Mouse (Mus musculus) limb, embryonic 14.5 days (tissue): ENCODE results near the gene Klhl1. TPM values are rescaled to one million over a fixed set of nuclear protein-coding genes. Genes with fewer than 3 reads are reported as not detected.
"Not testable (repeated sequence)": the region's sequence is repeated elsewhere in the genome, so short reads cannot be mapped to it uniquely, and the experiment has no call there.

Experiments used
- ATAC-seq: fragments of 200-750 bp; cut with Nextera tagmentation; 2 replicates; pipeline ENCODE4 v1.8.0; 2017; ENCODE audit warnings: low read depth, moderate number of reproducible peaks, moderate TSS enrichment; ENCODE audit not compliant: low FRiP score
- DNase-seq: peaks from one replicate; pipeline ENCODE4 v3.0.0-alpha.2; 2015; ENCODE audit warnings: low spot score
- H3K27ac ChIP-seq: fragments of 300-500 bp; sonication (generic); replicated peaks from 2 replicates; pipeline ENCODE4 v1.5.1; 2014; ENCODE audit warnings: low read depth, mild to moderate bottlenecking, low read length, moderate library complexity, mixed read lengths
- H3K27me3 ChIP-seq: fragments of 300-500 bp; sonication (generic); 2 replicates; pipeline ENCODE4 v1.6.1; 2014; ENCODE audit warnings: low read length, mixed read lengths; ENCODE audit not compliant: control insufficient read depth, insufficient read depth
- H3K36me3 ChIP-seq: fragments of 300-500 bp; sonication (generic); 2 replicates; pipeline ENCODE4 v1.6.1; 2014; ENCODE audit warnings: mild to moderate bottlenecking, low read length, moderate library complexity, mixed read lengths; ENCODE audit not compliant: control insufficient read depth, insufficient read depth
- H3K4me1 ChIP-seq: fragments of 300-500 bp; sonication (generic); 2 replicates; pipeline ENCODE4 v1.6.1; 2014; ENCODE audit warnings: antibody characterized with exemption, low read length, mixed read lengths; ENCODE audit not compliant: control insufficient read depth, insufficient read depth
- H3K4me2 ChIP-seq: fragments of 300-500 bp; sonication (generic); replicated peaks from 2 replicates; pipeline ENCODE4 v1.6.1; 2014; ENCODE audit warnings: low read depth, mild to moderate bottlenecking, low read length, moderate library complexity; ENCODE audit not compliant: severe bottlenecking
- H3K4me3 ChIP-seq: fragments of 300-500 bp; sonication (generic); replicated peaks from 2 replicates; pipeline ENCODE4 v1.5.1; 2014; ENCODE audit warnings: low read length
- H3K9ac ChIP-seq: fragments of 300-500 bp; sonication (generic); 2 replicates; pipeline ENCODE4 v1.6.1; 2014; ENCODE audit warnings: mild to moderate bottlenecking, low read depth, low read length, moderate library complexity; ENCODE audit not compliant: severe bottlenecking
- H3K9me3 ChIP-seq: fragments of 300-500 bp; sonication (generic); 2 replicates; pipeline ENCODE4 v1.6.1; 2016; ENCODE audit warnings: low read length; ENCODE audit not compliant: control insufficient read depth
- POLR2A ChIP-seq: fragments of 200-500 bp; IDR thresholded peaks from 2 replicates; pipeline ENCODE4 v1.8.0; 2012; ENCODE audit warnings: inconsistent platforms, mild to moderate bottlenecking, moderate library complexity, borderline replicate concordance; ENCODE audit not compliant: insufficient read depth, insufficient read length; ENCODE audit errors: extremely low read depth
- WGBS: fragments of 180-500 bp; shearing (Covaris S2); extraction: QIAGEN DNeasy Blood & Tissue Kit; methylation state at CpG from one replicate; pipeline ENCODE4 v1.1.7; 2014; 5-methylcytosine and 5-hydroxymethylcytosine counted together
- polyA plus RNA-seq, 2 experiments: library from polyadenylated mRNA; depleted of rRNA in 1 of 2; stranded (reverse) in 1 of 2; unstranded in 1 of 2; fragments of >200 nt; fragmentation: Nextera tagmentation in 1 of 2; extraction: Ambion mirVana in 1 of 2; gene quantifications; 2 replicates each; pipeline versions ENCODE4 v1.2.1 to v1.2.3; 2012 to 2014

Klhl1 gene
- polyA plus RNA-seq, 2 experiments: 0.12 to 0.14 TPM

DNA sequence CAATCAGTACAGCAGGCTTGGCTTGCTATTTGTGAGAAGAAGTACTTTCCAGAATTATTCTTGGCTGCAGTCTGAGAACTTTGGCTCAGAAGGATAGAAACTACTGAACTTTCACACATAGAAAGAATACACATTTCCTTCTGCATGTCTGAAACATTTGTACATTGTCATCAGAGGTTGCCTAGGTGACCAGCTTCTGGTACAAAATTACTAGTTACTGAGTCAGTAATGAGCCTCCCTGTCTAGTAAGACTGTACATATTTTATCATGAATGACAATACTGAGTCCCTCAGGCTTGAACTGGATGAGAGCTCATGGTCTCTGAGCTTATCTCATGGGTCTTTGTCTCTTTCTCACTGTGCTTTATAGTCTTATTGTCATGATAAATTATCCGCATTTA lies 170.7 kb downstream of the Klhl1 start:
- H3K4me3 ChIP-seq: no peak overlapping the region
- DNase-seq (no peak), ATAC-seq (no peak)
- no peak overlapping the region for H3K4me2 ChIP-seq
- 87% methylated on average over 1 of the region's 1 CpGs for WGBS
- H3K36me3 ChIP-seq: no peaks in the 10 kb centered on the region
- no peaks in the 10 kb centered on the region for H3K27me3 ChIP-seq
- no peak for TF ChIP-seq POLR2A
- no peak overlapping the region for H3K9ac ChIP-seq
- no peaks in the 10 kb centered on the region for H3K9me3 ChIP-seq
- no peaks in the 10 kb centered on the region for H3K4me1 ChIP-seq
- no peak overlapping the region for H3K27ac ChIP-seq

DNA sequence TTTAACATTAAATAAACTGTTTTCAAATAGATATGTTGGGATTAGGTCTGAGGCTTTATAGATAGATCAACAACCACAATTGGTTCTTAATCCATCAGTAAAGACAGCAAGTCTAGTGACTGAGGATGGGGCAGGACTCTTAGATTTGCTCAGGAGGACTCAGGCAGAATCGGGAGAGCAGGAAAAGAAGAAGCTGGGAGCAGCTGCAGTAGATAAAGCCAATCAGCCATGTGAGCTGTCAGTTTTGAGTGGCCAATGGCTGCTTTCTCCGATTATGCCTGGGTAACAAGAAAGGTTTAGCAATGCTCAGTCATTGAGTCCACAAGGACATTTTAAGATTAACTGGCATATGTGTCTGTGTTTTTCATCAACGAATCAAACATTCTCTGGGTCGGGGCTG lies 187.8 kb downstream of the Klhl1 start:
- no peak overlapping the region for H3K4me3 ChIP-seq
- no peaks in the 10 kb centered on the region for H3K27me3 ChIP-seq
- no peak overlapping the region for H3K27ac ChIP-seq
- no peak overlapping the region for H3K4me2 ChIP-seq
- H3K9ac ChIP-seq: no peak overlapping the region
- ATAC-seq (no peak), DNase-seq (no peak)
- H3K9me3 ChIP-seq: no peaks in the 10 kb centered on the region
- H3K4me1 ChIP-seq: no peaks in the 10 kb centered on the region
- no peaks in the 10 kb centered on the region for H3K36me3 ChIP-seq
- WGBS: 69% methylated on average over 4 of the region's 4 CpGs
- TF ChIP-seq POLR2A: no peak

DNA sequence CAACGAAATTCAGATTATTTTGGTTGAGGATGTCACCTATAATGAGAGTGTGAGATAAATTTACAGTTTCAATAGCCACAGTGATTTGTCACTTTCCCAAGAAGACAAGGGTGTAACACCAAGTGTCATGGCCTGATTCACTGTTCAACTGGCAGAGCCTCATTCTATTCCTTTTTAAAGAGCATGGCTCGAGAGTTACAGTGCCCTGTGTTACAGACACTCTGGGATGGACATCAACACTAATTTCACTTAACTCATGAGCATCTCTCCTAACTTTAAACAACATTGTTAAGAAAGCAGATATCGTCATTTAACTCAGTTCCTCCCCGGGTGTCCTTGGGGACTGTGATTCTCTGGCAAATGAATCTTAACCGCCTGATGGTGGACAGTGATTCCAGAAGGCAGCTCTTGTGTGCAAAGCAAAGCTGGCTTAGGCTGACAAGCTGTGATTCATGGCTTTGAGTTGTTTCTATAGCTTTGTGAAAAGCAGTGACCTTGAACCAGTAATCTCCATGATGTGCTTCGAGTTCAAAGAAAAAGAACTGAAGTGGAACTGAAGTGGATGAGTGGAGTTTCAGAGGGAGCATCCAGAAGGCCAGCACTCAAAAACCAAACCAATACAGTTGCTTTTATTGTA lies 301.0 kb downstream of the Klhl1 start:
- Histone ChIP-seq H3K4me1 (no peaks in the 10 kb centered on the region), H3K4me2 (no peak overlapping the region), H3K27ac (no peak overlapping the region), H3K9me3 (no peaks in the 10 kb centered on the region), H3K36me3 (no peaks in the 10 kb centered on the region), H3K27me3 (no peaks in the 10 kb centered on the region), H3K9ac (no peak overlapping the region), H3K4me3 (no peak overlapping the region)
- DNase-seq: no peak
- ATAC-seq: no peak
- TF ChIP-seq POLR2A: no peak
- 74% methylated on average over 6 of the region's 6 CpGs for WGBS

DNA sequence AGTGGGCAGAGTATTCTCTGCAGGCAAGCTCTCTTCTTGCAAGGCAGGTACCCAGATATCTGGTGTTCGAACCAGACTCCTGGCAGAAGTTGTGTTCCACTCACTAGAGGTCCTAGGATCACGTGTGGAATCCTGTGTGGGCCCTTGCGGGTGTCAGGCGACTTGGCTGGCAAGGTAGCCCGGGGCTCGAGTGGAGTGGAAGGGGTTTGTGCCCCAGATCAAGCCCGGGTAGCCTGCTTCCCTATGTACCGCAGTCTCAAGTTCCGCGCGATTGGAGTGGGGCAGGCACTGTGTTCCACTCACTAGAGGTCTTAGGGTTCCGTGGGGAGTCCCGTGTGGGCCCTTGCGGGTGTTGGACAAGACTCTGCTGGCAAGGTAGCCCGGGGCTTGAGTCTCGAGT lies 324.1 kb downstream of the Klhl1 start:
- ATAC-seq, H3K4me2 ChIP-seq, H3K9me3 ChIP-seq, H3K9ac ChIP-seq, H3K36me3 ChIP-seq, H3K27ac ChIP-seq, H3K4me1 ChIP-seq, H3K27me3 ChIP-seq, DNase-seq, H3K4me3 ChIP-seq: not testable (repeated sequence)
- WGBS: 89% methylated on average over 14 of the region's 16 CpGs

DNA sequence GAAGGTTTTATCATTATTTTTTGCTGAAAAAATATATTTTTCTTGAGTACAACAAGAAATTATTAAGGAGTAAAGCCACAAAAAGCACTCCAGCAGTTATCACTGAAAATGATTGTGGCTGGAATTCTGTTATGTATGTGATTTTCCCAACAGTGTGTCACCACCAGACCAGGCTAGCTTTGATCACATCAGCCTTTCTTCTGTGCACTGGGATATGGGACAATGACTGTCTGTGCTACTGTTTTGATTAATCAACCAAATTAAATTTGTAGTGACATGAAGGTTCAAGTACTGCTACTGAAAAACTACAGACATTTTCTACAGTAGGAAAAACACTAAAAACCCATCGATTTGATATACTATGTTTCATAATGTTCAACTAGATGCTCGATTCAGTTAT lies 344.4 kb downstream of the Klhl1 start:
- no peak for TF ChIP-seq POLR2A
- WGBS: 82% methylated on average over 2 of the region's 2 CpGs
- no peak overlapping the region for H3K27ac ChIP-seq
- no peaks in the 10 kb centered on the region for H3K9me3 ChIP-seq
- no peak overlapping the region for H3K4me2 ChIP-seq
- no peaks in the 10 kb centered on the region for H3K4me1 ChIP-seq
- no peak overlapping the region for H3K4me3 ChIP-seq
- ATAC-seq (no peak), DNase-seq (no peak)
- H3K9ac ChIP-seq: no peak overlapping the region
- H3K27me3 ChIP-seq: no peaks in the 10 kb centered on the region
- H3K36me3 ChIP-seq: no peaks in the 10 kb centered on the region

DNA sequence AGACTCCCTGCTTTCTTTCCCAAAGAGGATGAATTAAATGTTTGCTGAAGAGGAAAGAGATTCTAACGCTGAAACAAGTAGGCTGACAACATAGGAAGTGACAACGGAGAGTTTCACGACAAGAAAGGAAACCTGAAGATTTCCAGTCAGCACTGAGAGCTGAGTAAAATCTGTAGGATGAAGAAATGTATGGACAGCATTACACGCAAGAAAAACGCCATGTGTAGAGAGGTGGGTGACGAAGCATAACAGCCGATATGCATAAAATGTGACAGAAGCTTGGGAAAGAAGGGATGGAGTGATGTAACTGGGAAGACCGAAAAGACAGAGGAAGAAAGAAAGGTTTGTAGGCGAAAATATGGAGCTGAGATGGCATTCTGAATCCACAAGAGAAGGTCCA lies 375.8 kb downstream of the Klhl1 start:
- Histone ChIP-seq H3K4me3 (no peak overlapping the region), H3K4me2 (no peak overlapping the region), H3K36me3 (no peaks in the 10 kb centered on the region), H3K9me3 (no peaks in the 10 kb centered on the region), H3K4me1 (no peaks in the 10 kb centered on the region), H3K27me3 (no peaks in the 10 kb centered on the region), H3K9ac (no peak overlapping the region), H3K27ac (no peak overlapping the region)
- WGBS: 76% methylated on average over 9 of the region's 9 CpGs
- DNase-seq (no peak), ATAC-seq (no peak)
- no peak for TF ChIP-seq POLR2A
